In genomic region chr6:51257524-51257923, GRCm38 (mm10) we compare ENCODE assay signal across 27 mouse cellular contexts.
A peak's percentile ranks its signal among the peaks of the same experiment; 100 is the strongest.
DNase-seq lines count a peak whose midpoint lies in the region; ATAC-seq and TF ChIP-seq lines count a peak whose summit lies in the region.
"Had no signal": no experiment of that assay in that cellular context is flagged by ENCODE, and none has a peak within 500 bp of the region (broad histone marks: within the 10 kb centered on the region; RNA-seq: fewer than 3 reads in every experiment).

No protein-coding gene starts in this region.

- 27% methylated on average over 6 of the region's 6 CpGs for WGBS in liver, embryonic 12.5 days (ENCODE audit: insufficient replicate concordance)
- 50% methylated on average over 6 of the region's 6 CpGs for whole genome bisulfite sequencing in liver, postnatal 0 days (ENCODE audit: insufficient replicate concordance)
- WGBS in liver, embryonic 13.5 days (ENCODE audit: insufficient replicate concordance) = 29% methylated on average over 6 of the region's 6 CpGs

- no peak for DNase-seq in liver, postnatal 0 days
- no peak for DNase-seq in liver, embryonic 13.5 days
- no peak for DNase-seq in thymus, postnatal 10 days (ENCODE audit: low spot score in 2 of 2)
- DNase-seq in kidney, postnatal 4 days = no peak
- DNase-seq: adrenal gland, adult 8-10 months; adrenal gland, postnatal 25 days; cerebellum, adult 11-12 months; cerebellum, adult 8-10 months; cerebellum, postnatal 10 days; cerebellum, postnatal 36 days; embryo, embryonic 11 days; gastrocnemius, postnatal 25 days; heart, adult 18-20 months; heart, postnatal 10 days; heart, postnatal 36 days had no signal

- no peak overlapping the region for H3K9ac ChIP-seq in liver, embryonic 12.5 days
- H3K9ac ChIP-seq in liver, postnatal 0 days (replicated peaks) = no peak overlapping the region
- H3K9ac ChIP-seq in liver, embryonic 13.5 days = no peak overlapping the region
- H3K9ac ChIP-seq: embryonic facial prominence, embryonic 13.5 days; forebrain, embryonic 12.5 days; forebrain, embryonic 15.5 days; heart, embryonic 12.5 days; heart, embryonic 15.5 days; hindbrain, embryonic 13.5 days had no signal

- peaks cover 22% of the 10 kb centered on the region for H3K4me1 ChIP-seq in liver, embryonic 12.5 days
- H3K4me1 ChIP-seq in liver, postnatal 0 days (ENCODE audit: insufficient read depth) = no peaks in the 10 kb centered on the region
- peaks cover 27% of the 10 kb centered on the region for H3K4me1 ChIP-seq in liver, embryonic 13.5 days (replicated peaks)
- H3K4me1 ChIP-seq: embryonic facial prominence, embryonic 10.5 days; forebrain, embryonic 12.5 days; heart, embryonic 15.5 days; hindbrain, embryonic 10.5 days; hindbrain, embryonic 13.5 days had no signal

- H3K27me3 ChIP-seq in liver, embryonic 12.5 days (replicated peaks) = no peaks in the 10 kb centered on the region
- H3K27me3 ChIP-seq in liver, postnatal 0 days (ENCODE audit: insufficient read depth, low read length) = no peaks in the 10 kb centered on the region
- no peaks in the 10 kb centered on the region for H3K27me3 ChIP-seq in liver, embryonic 13.5 days
- H3K27me3 ChIP-seq: embryonic facial prominence, embryonic 13.5 days; forebrain, embryonic 12.5 days; forebrain, embryonic 15.5 days; heart, embryonic 12.5 days; heart, embryonic 15.5 days; hindbrain, embryonic 13.5 days had no signal

- no peaks in the 10 kb centered on the region for H3K9me3 ChIP-seq in liver, embryonic 12.5 days (replicated peaks)
- H3K9me3 ChIP-seq in liver, postnatal 0 days (ENCODE audit: low read length) = 0 out of 2 replicates have a peak, but pooled peaks cover 3% of the 10 kb centered on the region
- no peaks in the 10 kb centered on the region for H3K9me3 ChIP-seq in liver, embryonic 13.5 days (replicated peaks)
- H3K9me3 ChIP-seq: forebrain, embryonic 12.5 days; heart, embryonic 12.5 days; heart, embryonic 15.5 days; hindbrain, embryonic 13.5 days had no signal

- TF ChIP-seq EP300 in liver, postnatal 0 days (IDR thresholded peaks at IDR 0.05; ENCODE audit: low read depth) = no peak

- H3K27ac ChIP-seq in liver, embryonic 12.5 days = no peak overlapping the region
- no peak overlapping the region for H3K27ac ChIP-seq in liver, postnatal 0 days (ENCODE audit: low read depth)
- H3K27ac ChIP-seq in liver, embryonic 13.5 days = no peak overlapping the region
- H3K27ac ChIP-seq: embryonic facial prominence, embryonic 10.5 days; embryonic facial prominence, embryonic 13.5 days; forebrain, embryonic 12.5 days; forebrain, embryonic 15.5 days; heart, embryonic 15.5 days; hindbrain, embryonic 10.5 days; hindbrain, embryonic 13.5 days had no signal

- no peaks in the 10 kb centered on the region for H3K36me3 ChIP-seq in liver, embryonic 12.5 days
- H3K36me3 ChIP-seq in liver, postnatal 0 days (replicated peaks; ENCODE audit: insufficient read depth, low read length) = no peaks in the 10 kb centered on the region
- H3K36me3 ChIP-seq in liver, embryonic 13.5 days = no peaks in the 10 kb centered on the region
- H3K36me3 ChIP-seq: embryonic facial prominence, embryonic 10.5 days; embryonic facial prominence, embryonic 13.5 days; forebrain, embryonic 12.5 days; forebrain, embryonic 15.5 days; heart, embryonic 12.5 days; heart, embryonic 15.5 days; hindbrain, embryonic 10.5 days; hindbrain, embryonic 13.5 days had no signal

- peak overlapping the region; percentile 16; the same call in 1 of the 2 replicates for H3K4me2 ChIP-seq in liver, embryonic 12.5 days
- no peak overlapping the region for H3K4me2 ChIP-seq in liver, postnatal 0 days (ENCODE audit: low read depth, low read length)
- peak overlapping the region; percentile 23; the same call in 1 of the 2 replicates for H3K4me2 ChIP-seq in liver, embryonic 13.5 days
- H3K4me2 ChIP-seq: embryonic facial prominence, embryonic 13.5 days; forebrain, embryonic 12.5 days; forebrain, embryonic 15.5 days; heart, embryonic 12.5 days; heart, embryonic 15.5 days; hindbrain, embryonic 13.5 days had no signal

- H3K4me3 ChIP-seq in liver, embryonic 12.5 days = no peak overlapping the region
- no peak overlapping the region for H3K4me3 ChIP-seq in liver, postnatal 0 days (ENCODE audit: low read depth, low read length)
- H3K4me3 ChIP-seq in liver, embryonic 13.5 days (replicated peaks) = no peak overlapping the region
- H3K4me3 ChIP-seq: embryonic facial prominence, embryonic 10.5 days; embryonic facial prominence, embryonic 13.5 days; erythroblast, embryonic 14.5 days; forebrain, embryonic 12.5 days; forebrain, embryonic 15.5 days; heart, embryonic 12.5 days; heart, embryonic 15.5 days; hindbrain, embryonic 10.5 days; hindbrain, embryonic 13.5 days had no signal

- TF ChIP-seq CTCF in liver, postnatal 0 days (IDR thresholded peaks at IDR 0.05; ENCODE audit: low read depth) = no peak

- peak; percentile 70 for ATAC-seq in liver, embryonic 12.5 days
- no peak for ATAC-seq in liver, postnatal 0 days
- ATAC-seq in liver, embryonic 13.5 days (ENCODE audit: low read depth) = peak; percentile 66
- ATAC-seq in megakaryocyte progenitor cell, adult 5-6 weeks (replicated peaks; ENCODE audit: poor library complexity) = peak; percentile 50
- ATAC-seq: activated CD4-positive, CD25-positive, alpha-beta regulatory T cell, adult 4 months; forebrain, embryonic 15.5 days had no signal
